Mouse (Mus musculus): ENCODE data around the gene Bbs2.
A peak's percentile ranks its signal among the peaks of the same experiment; 100 is the strongest.

Bbs2 gene

GRCm38 (mm10) chr8:94094281-94094680, 4.4 kb downstream of the Bbs2 start:
- DNase-seq = no peak

DNA sequence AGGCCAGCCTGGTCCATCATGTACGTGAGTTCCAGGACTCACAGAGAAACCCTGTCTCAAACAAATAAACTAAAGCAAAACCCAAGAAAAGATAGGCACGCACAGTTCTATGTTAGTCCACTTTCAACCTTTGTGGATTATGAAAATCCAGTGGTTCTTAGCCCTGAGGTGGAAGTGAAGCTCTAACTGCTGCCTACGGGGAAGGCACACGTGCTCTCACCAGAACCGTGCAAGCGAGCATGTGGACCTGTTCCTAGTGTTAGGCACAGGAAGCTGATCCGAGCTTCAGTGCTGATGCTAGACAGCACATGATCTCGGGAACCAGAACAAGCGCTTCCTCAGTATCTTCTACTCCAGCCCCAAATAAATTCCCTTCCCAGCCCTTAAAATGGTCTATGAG, 5.9 kb downstream of the Bbs2 start:
- no peak for DNase-seq

DNA sequence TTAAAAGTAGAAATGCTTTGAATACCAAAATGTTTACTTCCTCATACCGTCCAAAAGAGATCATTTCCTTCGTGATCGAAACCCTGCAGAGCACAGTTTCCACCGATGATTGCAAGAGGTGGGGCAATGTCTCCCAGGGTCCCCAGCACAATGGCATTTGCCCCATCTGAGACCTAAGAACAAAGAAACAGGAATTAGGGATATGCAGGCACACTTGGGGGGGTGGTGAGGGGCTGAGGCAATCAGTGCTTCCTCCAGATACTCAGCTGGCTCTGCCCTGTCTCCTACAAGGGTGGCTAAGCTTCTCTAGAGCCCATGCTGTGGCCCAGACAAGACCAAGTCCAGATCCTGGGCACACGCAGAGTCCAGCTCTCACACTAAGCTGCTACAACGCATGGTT, 9.0 kb downstream of the Bbs2 start:
- no peak for DNase-seq

DNA sequence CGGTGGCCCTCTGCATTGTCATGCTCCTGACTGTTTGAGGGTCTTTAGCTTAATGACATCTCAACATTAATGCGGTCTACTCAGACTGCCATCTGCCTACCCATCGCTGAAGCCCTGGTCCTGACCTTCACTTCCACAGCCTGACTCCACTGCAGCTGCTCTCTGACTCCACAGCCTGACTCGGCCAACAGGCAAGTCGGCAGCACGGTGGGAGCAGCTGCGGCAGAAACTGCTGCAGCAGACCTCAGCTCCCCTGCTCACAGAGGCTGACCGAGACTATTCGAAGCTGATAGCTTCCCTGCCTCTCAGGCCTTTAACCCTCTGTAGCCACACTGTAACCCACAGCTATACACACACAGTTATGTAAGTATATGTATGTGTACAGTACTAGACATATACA, 10.8 kb downstream of the Bbs2 start:
- DNase-seq = no peak

DNA sequence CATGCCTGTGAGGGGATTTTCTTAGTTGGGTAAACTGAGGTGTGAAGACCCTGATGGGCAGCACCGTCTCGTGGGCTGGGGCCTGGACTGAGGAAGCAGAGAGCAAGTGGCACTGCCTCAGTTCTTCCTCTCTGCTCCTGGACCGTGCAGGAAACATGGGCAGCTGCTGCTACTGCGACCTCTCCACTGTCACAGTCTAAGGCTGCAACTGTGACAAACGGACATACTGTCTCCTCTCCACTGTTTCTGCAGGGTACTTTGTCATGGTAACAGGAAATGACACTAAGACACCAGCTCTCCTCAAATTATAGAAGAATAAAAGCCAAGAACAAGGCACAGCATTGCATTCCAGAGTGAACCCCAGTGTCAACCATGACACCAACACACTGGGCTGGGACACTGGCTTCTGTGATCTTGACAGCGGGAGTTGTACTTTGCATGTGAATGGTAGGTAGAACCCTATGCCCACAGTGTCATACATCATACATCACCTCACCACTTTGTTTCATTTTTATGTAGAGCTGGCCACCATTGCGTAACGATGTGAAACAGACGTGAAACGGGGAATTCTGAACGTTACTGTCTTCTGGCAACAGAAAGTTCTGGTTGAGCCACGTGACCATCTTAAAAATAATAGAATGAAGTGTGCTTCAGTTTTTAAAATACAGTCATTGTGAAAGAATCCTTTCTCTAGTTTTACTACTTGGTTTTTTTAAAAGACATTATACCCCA, 22.1 kb downstream of the Bbs2 start:
- DNase-seq = no peak

DNA sequence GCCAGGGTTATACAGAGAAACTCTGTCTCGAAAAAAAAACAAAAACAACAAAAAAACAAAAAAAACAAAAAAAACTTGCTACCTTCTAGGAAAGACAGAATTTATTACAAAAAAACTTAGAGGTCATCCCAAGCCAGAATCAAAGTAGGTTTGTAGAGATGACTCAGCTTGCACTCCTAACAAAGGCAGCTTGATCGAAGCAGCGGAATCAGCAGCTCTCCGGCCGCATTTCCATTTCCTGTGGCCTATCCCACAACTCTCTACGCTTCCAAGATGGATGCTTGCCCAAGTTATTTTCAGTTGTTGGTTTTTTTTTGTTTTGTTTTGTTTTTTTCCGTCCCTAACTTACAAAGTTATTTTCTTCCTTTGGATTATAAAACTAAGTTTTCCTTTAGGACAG, 29.9 kb downstream of the Bbs2 start:
- no peak for DNase-seq

DNA sequence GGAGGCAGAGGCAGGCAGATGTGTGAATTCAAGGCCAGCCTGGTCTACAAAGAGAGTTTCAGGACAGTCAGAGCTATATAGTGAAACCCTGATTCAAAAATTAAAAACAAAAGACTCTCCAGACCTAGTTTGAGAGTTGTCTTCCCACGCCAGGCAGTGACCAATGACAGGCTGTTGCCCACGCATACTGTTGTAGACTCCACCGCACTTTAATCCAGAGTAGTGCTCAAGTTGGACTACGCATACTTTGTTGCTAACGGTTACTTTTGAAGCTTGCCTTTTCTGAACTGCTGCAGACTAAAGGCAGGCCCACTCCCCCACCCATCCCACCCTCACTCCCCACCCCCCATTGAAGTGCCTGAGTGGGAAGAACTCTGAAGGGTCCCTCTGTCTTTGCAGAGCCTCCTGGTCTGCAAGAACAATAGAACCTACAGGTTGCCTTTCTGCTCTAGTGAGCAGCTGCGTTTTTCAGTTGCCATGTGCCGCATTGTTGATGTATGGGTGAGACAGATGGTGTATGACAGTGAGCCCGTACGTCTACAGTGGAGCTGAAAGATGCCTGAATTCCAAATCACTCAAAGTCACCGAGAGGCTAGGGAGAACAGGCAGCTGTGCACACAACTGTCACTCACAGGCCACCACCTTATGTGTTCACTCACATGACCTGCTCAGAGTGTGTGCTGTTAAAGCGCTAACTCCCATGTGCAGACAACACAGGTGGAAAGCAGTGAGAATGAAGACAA, 32.4 kb downstream of the Bbs2 start:
- DNase-seq = no peak

- DNase-seq = peak; percentile 26
Measured at GRCm38 (mm10) chr8:94057157-94057854, 41.4 kb downstream of the Bbs2 start.

DNA sequence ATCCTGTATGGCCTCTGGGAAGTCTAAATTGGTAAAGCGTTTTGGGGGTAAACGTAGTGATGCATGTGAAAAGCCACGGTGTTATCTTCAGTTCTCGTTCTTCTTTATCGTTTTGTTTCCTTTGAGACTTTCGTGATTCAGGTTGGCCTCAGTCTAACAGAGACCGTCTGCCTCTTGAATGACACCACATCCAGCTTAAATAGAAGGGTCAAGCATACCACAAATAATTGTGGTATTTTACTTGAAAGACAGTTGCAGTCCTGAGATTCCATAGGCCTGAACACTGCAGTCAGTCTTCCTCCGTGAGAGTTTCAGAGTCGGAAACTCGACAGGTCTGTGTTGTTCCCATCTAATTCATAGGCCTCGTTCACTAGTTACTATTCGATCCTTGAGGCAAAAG, 46.0 kb downstream of the Bbs2 start:
- DNase-seq = no peak

DNA sequence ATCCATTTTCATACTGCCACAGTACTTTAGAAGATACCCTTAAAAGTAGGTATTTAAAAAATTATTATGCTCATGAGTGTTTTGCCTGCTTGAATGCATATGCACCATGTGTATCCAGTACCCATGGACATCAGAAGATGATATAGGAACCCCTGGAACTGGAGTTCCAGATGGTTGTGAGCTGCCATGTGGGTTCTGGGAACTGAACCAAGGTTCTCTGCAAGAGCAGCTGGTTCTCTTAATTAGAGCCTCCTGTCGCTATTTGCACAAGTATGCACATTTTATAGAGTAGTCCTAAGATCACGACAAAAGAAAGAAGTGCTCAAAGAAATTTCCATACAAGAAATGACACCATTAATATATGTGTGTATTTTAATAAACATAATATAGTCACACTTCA, 50.9 kb downstream of the Bbs2 start:
- DNase-seq = no peak

DNA sequence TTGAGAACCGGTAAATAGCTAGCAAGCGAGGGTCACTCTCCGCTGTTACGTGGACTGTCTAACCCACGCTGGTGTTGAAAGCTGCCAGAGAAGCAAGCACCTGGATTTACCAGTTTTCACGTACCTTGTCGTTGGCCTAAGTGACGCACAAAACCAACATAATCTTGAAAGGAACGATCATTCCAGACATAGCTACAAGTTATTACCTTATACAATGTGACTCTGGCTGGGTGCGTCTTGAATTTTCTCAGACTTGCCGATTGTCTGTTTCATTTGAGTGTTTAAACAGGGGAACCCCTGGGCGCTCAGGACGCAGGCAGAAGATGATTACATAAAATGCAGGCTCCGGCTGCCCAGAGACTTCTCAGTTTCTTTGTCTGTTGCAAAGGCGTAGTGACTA, 60.9 kb downstream of the Bbs2 start:
- no peak for DNase-seq

DNA sequence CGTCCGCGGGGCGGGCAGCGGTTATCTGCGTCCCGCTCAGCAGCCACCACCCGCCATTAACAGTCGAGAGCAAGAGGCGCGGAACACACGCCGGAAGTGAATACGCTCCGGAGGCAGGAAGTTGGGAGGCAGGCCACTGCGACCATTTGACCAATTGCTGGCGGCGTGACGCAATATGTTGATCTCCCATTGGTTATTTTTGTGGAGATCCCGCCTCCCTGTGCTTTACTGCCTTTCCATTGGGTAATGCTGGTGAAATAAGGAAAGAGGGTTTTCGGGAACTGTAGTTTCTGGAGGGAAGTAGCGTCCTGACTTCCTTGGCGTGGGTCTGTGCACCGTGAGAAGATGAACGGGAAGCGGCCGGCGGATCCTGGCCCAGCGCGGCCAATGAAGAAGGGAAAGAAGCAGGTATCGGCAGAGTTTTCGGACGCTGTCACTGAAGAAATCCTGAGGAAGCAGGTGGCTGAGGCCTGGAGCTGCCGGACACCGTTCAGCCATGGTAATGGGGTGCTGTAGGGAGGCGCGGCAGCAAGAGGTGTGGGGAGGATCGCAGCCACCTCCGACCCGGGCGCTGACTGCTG, 61.7 kb downstream of the Bbs2 start, which contains the start of the genes Nudt21 and Ogfod1:
TSS of gene Nudt21 (minus strand) at position 88 of the 581 bp plus-strand sequence.
TSS of gene Ogfod1 (plus strand) at position 255 of the 581 bp plus-strand sequence.
- peak; percentile 97 for DNase-seq

DNA sequence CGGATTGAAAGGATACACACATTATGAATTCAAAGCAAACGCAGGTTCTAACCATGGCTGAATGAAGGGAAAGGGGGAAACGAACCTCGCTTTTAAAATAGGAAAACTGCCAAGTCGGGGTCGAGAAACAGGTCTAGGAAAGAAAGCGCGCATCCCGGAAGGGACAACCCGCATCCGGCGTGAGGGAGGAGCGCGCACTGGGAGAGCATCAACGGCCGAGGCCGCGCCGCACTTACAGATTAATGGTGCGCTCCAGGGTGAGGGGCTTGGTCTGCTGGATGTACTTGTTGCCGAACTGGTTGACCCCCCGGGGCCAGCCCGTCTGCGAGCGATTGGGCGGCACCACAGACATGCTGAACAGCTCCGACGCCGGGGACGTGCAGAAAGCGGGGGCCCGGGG, 62.2 kb downstream of the Bbs2 start:
- peak; percentile 72 for DNase-seq

GRCm38 (mm10) chr8:94035200-94035599, 63.5 kb downstream of the Bbs2 start:
- no peak for DNase-seq

- no peak for DNase-seq
Measured at GRCm38 (mm10) chr8:94033601-94034000, 65.1 kb downstream of the Bbs2 start.

GRCm38 (mm10) chr8:94029701-94030100, 69.0 kb downstream of the Bbs2 start:
- no peak for DNase-seq

DNA sequence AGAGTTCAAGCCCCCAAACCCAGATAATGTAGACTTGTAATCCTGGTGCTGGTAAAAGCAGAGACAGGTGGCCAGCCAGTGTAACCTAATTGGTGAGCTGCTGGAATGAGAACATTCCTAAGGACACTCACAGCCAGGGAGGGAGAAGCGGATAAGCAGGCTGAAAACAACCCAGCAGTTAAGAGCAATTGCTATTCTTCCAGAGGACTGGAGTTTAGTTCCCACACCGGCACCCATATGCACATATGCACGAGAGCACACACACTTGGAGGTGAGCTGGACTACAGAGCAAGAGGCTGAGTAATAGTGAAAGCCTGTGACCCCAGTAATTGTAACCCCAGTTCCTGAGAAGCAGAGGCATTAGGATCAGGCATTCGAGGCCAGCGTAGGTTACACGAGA, 74.8 kb downstream of the Bbs2 start:
- DNase-seq = no peak
